Mouse (Mus musculus) heart, postnatal 0 days (tissue): ENCODE results near the gene Slc6a12.

Source experiments
- CTCF ChIP-seq: IDR thresholded peaks from 2 replicates; pipeline ENCODE4 v1.5.1; 2016; ENCODE audit warnings: antibody characterized with exemption, control low read depth, low read depth
- EP300 ChIP-seq: IDR thresholded peaks from 2 replicates; pipeline ENCODE4 v1.6.1; 2016; ENCODE audit warnings: antibody characterized with exemption, low read depth

DNA sequence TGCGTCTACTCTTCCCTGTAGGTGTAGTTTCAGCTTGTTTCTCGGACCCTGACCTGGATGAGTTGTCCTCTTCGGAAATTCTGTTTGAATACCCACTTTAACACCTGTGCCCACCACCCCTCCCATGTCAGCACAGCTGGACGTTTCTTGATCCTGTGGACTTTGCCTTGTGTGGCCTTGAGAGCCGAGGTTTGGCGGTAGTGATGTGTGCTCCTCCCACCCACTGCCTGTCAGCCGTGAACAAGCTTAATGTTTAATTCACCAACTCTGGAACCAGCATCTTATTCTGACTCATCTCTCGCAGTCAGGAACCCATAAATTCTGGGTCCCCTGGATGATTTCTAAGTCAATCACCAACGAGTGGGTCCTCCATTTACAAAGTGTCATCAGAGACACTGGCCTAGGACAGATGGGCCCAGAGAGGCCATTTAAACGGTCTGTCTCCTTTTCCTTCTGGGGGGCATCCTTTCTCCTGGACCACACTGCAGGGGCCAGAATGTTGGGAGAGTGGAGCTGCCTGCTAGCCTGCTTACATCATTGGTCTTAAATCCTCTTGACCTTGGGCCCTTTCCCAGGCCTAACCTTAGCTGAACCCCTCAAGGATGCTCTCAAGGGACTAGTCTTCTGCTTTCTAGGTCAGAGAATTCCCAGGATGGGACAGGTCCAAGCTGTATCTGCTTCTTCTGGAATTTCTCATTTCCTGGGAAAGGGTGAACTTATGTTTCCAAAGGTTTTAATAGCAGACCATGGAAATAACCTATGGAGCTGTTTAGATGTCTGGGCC, 28.5 kb downstream of the Slc6a12 start:
- TF ChIP-seq CTCF (no peak), EP300 (no peak)
